In genomic region chr11:78837989-78838388, GRCm38 (mm10) we compare ENCODE assay signal across 10 mouse cellular contexts. TPM values are rescaled to one million over a fixed set of nuclear protein-coding genes. Genes with fewer than 3 reads are reported as not detected.
A peak's percentile ranks its signal among the peaks of the same experiment; 100 is the strongest.
DNase-seq lines count a peak whose midpoint lies in the region; ATAC-seq and TF ChIP-seq lines count a peak whose summit lies in the region.
"Had no signal": no experiment of that assay in that cellular context is flagged by ENCODE, and none has a peak within 500 bp of the region (broad histone marks: within the 10 kb centered on the region; RNA-seq: fewer than 3 reads in every experiment).

No protein-coding gene starts in this region.

- intact Hi-C loops in gastrocnemius, postnatal 14 days (cut with DNase I; ENCODE audit: low total_unique reads), result no loop called here

- in situ Hi-C loops in ES-E14 (cut with MboI; ENCODE audit: low sequenced_read_pairs in 2 of 2, unreplicated experiment in 2 of 2), result no loop called here

- no peaks in the 10 kb centered on the region for H3K4me1 ChIP-seq in hindbrain, embryonic 14.5 days (replicated peaks; ENCODE audit: control insufficient read depth, insufficient read depth, low read length)
- peaks cover 9% of the 10 kb centered on the region for H3K4me1 ChIP-seq in hindbrain, embryonic 13.5 days (replicated peaks)
- H3K4me1 ChIP-seq in ES-E14 (ENCODE audit: control insufficient read depth in 2 of 2, insufficient read depth in 2 of 2, low read length in 2 of 2, poor library complexity in 1 of 2), result no peaks in the 10 kb centered on the region
- H3K4me1 ChIP-seq in liver, embryonic 14.5 days (replicated peaks; ENCODE audit: control insufficient read depth in 2 of 2, insufficient read depth in 2 of 2, low read length in 1 of 2), result peaks cover 17 to 27% of the 10 kb centered on the region in 2 experiments

- 0 out of 2 replicates have a peak, but pooled peaks cover 13% of the 10 kb centered on the region for H3K36me3 ChIP-seq in hindbrain, embryonic 14.5 days (replicated peaks; ENCODE audit: control insufficient read depth, insufficient read depth)
- peaks cover 11% of the 10 kb centered on the region for H3K36me3 ChIP-seq in hindbrain, embryonic 13.5 days
- peaks cover 7% of the 10 kb centered on the region; the same call in 1 of the 2 replicates for H3K36me3 ChIP-seq in ES-E14 (ENCODE audit: control insufficient read depth, insufficient read depth, low read length, poor library complexity, severe bottlenecking)
- H3K36me3 ChIP-seq in liver, embryonic 14.5 days (replicated peaks; ENCODE audit: control insufficient read depth, insufficient read depth, low read depth), result no peaks in the 10 kb centered on the region; the same call in 1 of the 2 replicates
- H3K36me3 ChIP-seq: embryonic facial prominence, embryonic 15.5 days had no signal

- peak; percentile 74 for DNase-seq in hindbrain, embryonic 14.5 days (ENCODE audit: low spot score)
- no peak for DNase-seq in ES-E14 (ENCODE audit: low read depth, low spot score)
- peak; percentile 57 for DNase-seq in c-Kit-positive CD71-positive TER-119-negative erythroid progenitor cells, embryonic 14.5 days (ENCODE audit: low read depth)
- DNase-seq in gastrocnemius, postnatal 14 days, result peak; percentile 36
- DNase-seq in liver, embryonic 14.5 days (ENCODE audit: low read depth in 3 of 3, low spot score in 3 of 3), result peak in 2 of 3 experiments; percentile 32 to 46
- DNase-seq in right cerebral cortex, postnatal 4 days, result peak; percentile 74

- no peak overlapping the region for H3K4me3 ChIP-seq in hindbrain, embryonic 14.5 days (replicated peaks; ENCODE audit: low read length)
- H3K4me3 ChIP-seq in hindbrain, embryonic 13.5 days, result no peak overlapping the region
- no peak overlapping the region for H3K4me3 ChIP-seq in ES-E14 (ENCODE audit: insufficient read depth in 1 of 2, low read depth in 1 of 2, low read length in 2 of 2, poor library complexity in 1 of 2, severe bottlenecking in 1 of 2)
- no peak overlapping the region for H3K4me3 ChIP-seq in liver, embryonic 14.5 days (ENCODE audit: insufficient read depth in 1 of 2, low read depth in 2 of 2, low read length in 2 of 2)
- H3K4me3 ChIP-seq: embryonic facial prominence, embryonic 15.5 days; limb, embryonic 15.5 days had no signal

- no peaks in the 10 kb centered on the region for H3K27me3 ChIP-seq in hindbrain, embryonic 14.5 days (ENCODE audit: control insufficient read depth, insufficient read depth, low read length)
- no peaks in the 10 kb centered on the region for H3K27me3 ChIP-seq in hindbrain, embryonic 13.5 days
- H3K27me3 ChIP-seq in liver, embryonic 14.5 days (ENCODE audit: control insufficient read depth, insufficient read depth, low read length), result no peaks in the 10 kb centered on the region
- H3K27me3 ChIP-seq: embryonic facial prominence, embryonic 15.5 days; limb, embryonic 15.5 days had no signal

- TF ChIP-seq CTCF in liver, embryonic 14.5 days (IDR thresholded peaks at IDR 0.05; ENCODE audit: low read depth), result peak; percentile 89

- H3K27ac ChIP-seq in hindbrain, embryonic 14.5 days, result no peak overlapping the region
- H3K27ac ChIP-seq in hindbrain, embryonic 13.5 days, result no peak overlapping the region
- no peak overlapping the region for H3K27ac ChIP-seq in ES-E14 (ENCODE audit: insufficient read depth, low read depth, low read length, poor library complexity, severe bottlenecking)
- no peak overlapping the region for H3K27ac ChIP-seq in liver, embryonic 14.5 days
- H3K27ac ChIP-seq: embryonic facial prominence, embryonic 15.5 days; limb, embryonic 15.5 days had no signal

- 14% methylated on average over 11 of the region's 11 CpGs for WGBS in hindbrain, embryonic 14.5 days
- 13% methylated on average over 11 of the region's 11 CpGs for WGBS in hindbrain, embryonic 13.5 days
- 15% methylated on average over 11 of the region's 11 CpGs for WGBS in liver, embryonic 14.5 days (ENCODE audit: insufficient replicate concordance)

- no peak overlapping the region for H3K9ac ChIP-seq in hindbrain, embryonic 14.5 days
- H3K9ac ChIP-seq in hindbrain, embryonic 13.5 days, result no peak overlapping the region
- no peak overlapping the region for H3K9ac ChIP-seq in ES-E14 (ENCODE audit: insufficient read depth, low read depth, low read length, poor library complexity, severe bottlenecking)
- H3K9ac ChIP-seq in liver, embryonic 14.5 days (replicated peaks), result no peak overlapping the region
- H3K9ac ChIP-seq: embryonic facial prominence, embryonic 15.5 days; limb, embryonic 15.5 days had no signal

- H3K4me2 ChIP-seq in hindbrain, embryonic 14.5 days (replicated peaks), result no peak overlapping the region
- H3K4me2 ChIP-seq in hindbrain, embryonic 13.5 days, result no peak overlapping the region
- no peak overlapping the region for H3K4me2 ChIP-seq in liver, embryonic 14.5 days (ENCODE audit: low read depth)
- H3K4me2 ChIP-seq: embryonic facial prominence, embryonic 15.5 days; limb, embryonic 15.5 days had no signal

- no peak for ATAC-seq in hindbrain, embryonic 14.5 days (ENCODE audit: low FRiP score)
- ATAC-seq in hindbrain, embryonic 13.5 days (ENCODE audit: low FRiP score), result no peak
- ATAC-seq in liver, embryonic 14.5 days (ENCODE audit: insufficient read depth), result no peak
- ATAC-seq in monocyte, adult 5-6 weeks (replicated peaks; ENCODE audit: insufficient number of reproducible peaks, low FRiP score, low TSS enrichment, poor library complexity, severe bottlenecking), result no peak

- H3K9me3 ChIP-seq in hindbrain, embryonic 14.5 days (ENCODE audit: control insufficient read depth, low read length), result no peaks in the 10 kb centered on the region
- H3K9me3 ChIP-seq in hindbrain, embryonic 13.5 days, result peaks cover 3% of the 10 kb centered on the region; the same call in 1 of the 2 replicates
- H3K9me3 ChIP-seq in ES-E14 (ENCODE audit: control insufficient read depth, insufficient read depth, low read depth, low read length), result no peaks in the 10 kb centered on the region
- no peaks in the 10 kb centered on the region for H3K9me3 ChIP-seq in liver, embryonic 14.5 days (ENCODE audit: control insufficient read depth, low read length)
- H3K9me3 ChIP-seq: embryonic facial prominence, embryonic 15.5 days; limb, embryonic 15.5 days had no signal

- TF ChIP-seq EP300 in liver, embryonic 14.5 days (IDR thresholded peaks at IDR 0.05; ENCODE audit: low read depth), result no peak

TF ChIP-seq in ES-E14, 5 proteins besides CTCF, POLR2A, EP300 and RAD21:
- no peak for TF ChIP-seq MAFK (IDR thresholded peaks at IDR 0.05; ENCODE audit: insufficient read depth, low read depth, low read length)
- no peak for TF ChIP-seq ZNF384 (IDR thresholded peaks at IDR 0.05; ENCODE audit: low read depth, low read length)
- no peak for TF ChIP-seq HCFC1 (IDR thresholded peaks at IDR 0.05; ENCODE audit: borderline replicate concordance, insufficient read depth, low read length)
- no peak for TF ChIP-seq CHD2 (IDR thresholded peaks at IDR 0.05; ENCODE audit: low read depth, low read length)
- TF ChIP-seq ZC3H11A (IDR thresholded peaks at IDR 0.05; ENCODE audit: borderline replicate concordance, low read depth, low read length), result peak; percentile 35; the same call in 1 of the 2 replicates

RNA-seq across cellular contexts. Expression of gene Lyrm9, which starts 11.6 kb away (rescaled TPM):
- polyA plus RNA-seq in hindbrain, embryonic 14.5 days (2014; fragmentation: Nextera tagmentation; extraction: Ambion mirVana), result 32.3 and 35.7 TPM in 2 replicates
- polyA plus RNA-seq in hindbrain, embryonic 13.5 days (2015; fragmentation: Nextera tagmentation; extraction: Ambion mirVana), result 29.6 and 30.4 TPM in 2 replicates
- 19.1 TPM in 2 replicates for total RNA-seq in ES-E14 (2012; rRNA removed)
- total RNA-seq in gastrocnemius, postnatal 14 days (2021), result 10 to 100 TPM; 11.5 to 14.2 TPM
- 3.8 and 12.4 TPM in 2 replicates for polyA plus RNA-seq in liver, embryonic 14.5 days (2012; rRNA removed)
- 18.1 and 20.4 TPM in 2 replicates for polyA plus RNA-seq in liver, embryonic 14.5 days (2014; fragmentation: Nextera tagmentation; extraction: Ambion mirVana)
- total RNA-seq in monocyte, adult 5-6 weeks (2017), result 11.8 to 34.1 TPM (median 16.2 TPM) in 3 replicates
